Mouse (Mus musculus) liver, embryonic 11.5 days (tissue): Measurements from ENCODE around the gene Cttn. TPM values are rescaled to one million over a fixed set of nuclear protein-coding genes. Genes with fewer than 3 reads are reported as not detected.

ENCODE experiments used
- ATAC-seq: fragments of 200-750 bp; cut with Nextera tagmentation; replicated peaks from 2 replicates; pipeline ENCODE4 v1.8.0; 2017; ENCODE audit warnings: moderate number of reproducible peaks, mild to moderate bottlenecking, moderate TSS enrichment, moderate library complexity; ENCODE audit not compliant: low FRiP score
- DNase-seq: peaks from one replicate; pipeline ENCODE4 v3.0.0-alpha.2; 2017; ENCODE audit warnings: low spot score
- H3K27ac ChIP-seq: fragments of 300-500 bp; sonication (generic); 2 replicates; pipeline ENCODE4 v1.5.1; 2014; ENCODE audit warnings: mild to moderate bottlenecking, low read depth, low read length, control low read depth
- H3K27me3 ChIP-seq: fragments of 300-500 bp; sonication (generic); replicated peaks from 2 replicates; pipeline ENCODE4 v1.6.1; 2014; ENCODE audit warnings: low read length, mixed read lengths; ENCODE audit not compliant: control insufficient read depth, insufficient read depth
- H3K36me3 ChIP-seq: fragments of 300-500 bp; sonication (generic); 2 replicates; pipeline ENCODE4 v1.6.1; 2014; ENCODE audit warnings: mild to moderate bottlenecking, low read length, moderate library complexity, mixed read lengths; ENCODE audit not compliant: control insufficient read depth, insufficient read depth
- H3K4me1 ChIP-seq: fragments of 300-500 bp; sonication (generic); replicated peaks from 2 replicates; pipeline ENCODE4 v1.6.1; 2014; ENCODE audit warnings: low read length, mixed read lengths; ENCODE audit not compliant: control insufficient read depth, insufficient read depth
- H3K4me2 ChIP-seq: fragments of 300-500 bp; sonication (generic); 2 replicates; pipeline ENCODE4 v1.6.1; 2014; ENCODE audit warnings: mild to moderate bottlenecking, control low read depth, moderate library complexity
- H3K4me3 ChIP-seq: fragments of 300-500 bp; sonication (generic); 2 replicates; pipeline ENCODE4 v1.5.1; 2014; ENCODE audit warnings: low read depth, low read length, control low read depth
- H3K9ac ChIP-seq: fragments of 300-500 bp; sonication (generic); 2 replicates; pipeline ENCODE4 v1.6.1; 2014; ENCODE audit warnings: low read depth, low read length, control low read depth
- H3K9me3 ChIP-seq: fragments of 300-500 bp; sonication (generic); 2 replicates; pipeline ENCODE4 v1.6.1; 2016; ENCODE audit warnings: low read length, inconsistent platforms, mixed read lengths; ENCODE audit not compliant: control insufficient read depth
- WGBS: fragments of 180-500 bp; shearing (Covaris S2); extraction: QIAGEN DNeasy Blood & Tissue Kit; methylation state at CpG from one replicate; pipeline ENCODE4 v1.1.7; 2014; 5-methylcytosine and 5-hydroxymethylcytosine counted together
- polyA plus RNA-seq: library from polyadenylated mRNA; unstranded; fragments of >200 nt; fragmentation: Nextera tagmentation; extraction: Ambion mirVana; gene quantifications from 2 replicates; pipeline ENCODE4 v1.2.1, GENCODE M21; 2014

The Cttn gene
- polyA plus RNA-seq, 1 experiment from 2014 or later = 101 TPM

- ATAC-seq (no peak), DNase-seq (no peak)
- Histone ChIP-seq H3K4me2 (peak overlapping the region; percentile 78), H3K9me3 (no peaks in the 10 kb centered on the region), H3K36me3 (peaks cover 15% of the 10 kb centered on the region; the same call in 1 of the 2 replicates), H3K27me3 (no peaks in the 10 kb centered on the region), H3K27ac (0 out of 2 replicates have a peak overlapping the region, but pooled peaks have one; percentile 68), H3K4me1 (peaks cover 15% of the 10 kb centered on the region), H3K4me3 (peak overlapping the region; percentile 81; the same call in 1 of the 2 replicates), H3K9ac (0 out of 2 replicates have a peak overlapping the region, but pooled peaks have one; percentile 14)
- WGBS = 87% methylated on average over 5 of the region's 5 CpGs
These were observed 2.1 kb downstream of the Cttn start for GRCm38 (mm10) chr7:144468741-144469140.

DNA sequence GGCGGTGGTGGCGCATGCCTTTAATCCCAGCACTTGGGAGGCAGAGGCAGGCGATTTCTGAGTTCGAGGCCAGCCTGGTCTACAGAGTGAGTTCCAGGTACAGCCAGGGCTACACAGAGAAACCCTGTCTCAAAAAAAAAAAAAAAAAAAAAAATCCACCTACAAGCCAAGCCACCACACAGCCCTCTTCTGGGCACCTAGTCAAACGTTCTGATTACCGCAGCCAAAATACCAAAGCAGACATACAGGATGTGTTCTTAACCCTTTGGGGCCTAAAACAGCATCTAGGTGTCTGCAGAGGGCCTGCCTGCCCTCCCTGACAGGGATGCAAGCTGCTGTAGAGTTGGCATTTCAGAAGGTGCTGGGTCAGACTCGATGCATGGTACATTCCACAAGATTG lies 8.2 kb downstream of the Cttn start:
- H3K27ac ChIP-seq = no peak overlapping the region
- ATAC-seq = no peak

DNA sequence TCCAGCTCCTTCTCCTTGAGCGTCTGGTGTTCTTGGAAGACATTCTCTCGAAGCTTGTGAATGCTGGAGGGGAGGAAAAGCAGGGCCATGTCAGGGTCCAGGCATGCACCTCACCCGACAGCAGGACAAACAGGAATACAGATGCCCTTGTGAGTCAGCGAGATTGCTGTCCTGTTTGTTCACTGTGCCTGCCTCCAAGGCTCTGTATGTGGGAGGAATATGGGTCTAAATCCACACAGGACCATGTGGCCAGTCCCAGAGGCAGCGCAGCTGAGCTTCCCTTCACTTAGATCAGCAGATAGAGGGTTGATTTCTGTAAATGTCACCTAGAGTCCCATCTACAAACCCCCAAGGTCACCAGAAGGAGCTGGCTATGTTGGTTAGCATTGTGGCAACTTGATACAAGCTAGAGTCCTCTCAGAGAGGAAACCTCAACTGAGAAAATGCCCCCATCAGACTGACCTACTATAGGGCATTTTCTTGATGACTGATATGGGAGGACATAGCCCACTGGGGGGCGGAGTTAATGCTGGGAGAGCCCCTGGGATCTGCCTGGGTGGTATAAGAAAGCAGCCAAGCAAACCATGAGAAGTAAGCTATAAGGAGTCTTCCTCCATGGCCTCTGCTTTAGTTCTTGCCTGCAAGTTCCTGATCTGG lies 9.4 kb downstream of the Cttn start:
- no peaks in the 10 kb centered on the region for H3K9me3 ChIP-seq
- DNase-seq = no peak
- no peaks in the 10 kb centered on the region for H3K27me3 ChIP-seq
- ATAC-seq = no peak
- 89% methylated on average over 6 of the region's 6 CpGs for WGBS
- no peak overlapping the region for H3K27ac ChIP-seq
- no peaks in the 10 kb centered on the region for H3K4me1 ChIP-seq
- peaks cover 74% of the 10 kb centered on the region for H3K36me3 ChIP-seq
- H3K4me2 ChIP-seq = no peak overlapping the region
- no peak overlapping the region for H3K4me3 ChIP-seq
- H3K9ac ChIP-seq = no peak overlapping the region

More for the DNA sequence above, 8.2 kb downstream of the Cttn start:
- 86% methylated on average over 7 of the region's 7 CpGs for WGBS
- Histone ChIP-seq H3K4me3 (no peak overlapping the region), H3K9me3 (no peaks in the 10 kb centered on the region), H3K27me3 (no peaks in the 10 kb centered on the region), H3K9ac (no peak overlapping the region), H3K4me2 (no peak overlapping the region), H3K36me3 (peaks cover 65% of the 10 kb centered on the region), H3K4me1 (no peaks in the 10 kb centered on the region)
- no peak for DNase-seq

DNA sequence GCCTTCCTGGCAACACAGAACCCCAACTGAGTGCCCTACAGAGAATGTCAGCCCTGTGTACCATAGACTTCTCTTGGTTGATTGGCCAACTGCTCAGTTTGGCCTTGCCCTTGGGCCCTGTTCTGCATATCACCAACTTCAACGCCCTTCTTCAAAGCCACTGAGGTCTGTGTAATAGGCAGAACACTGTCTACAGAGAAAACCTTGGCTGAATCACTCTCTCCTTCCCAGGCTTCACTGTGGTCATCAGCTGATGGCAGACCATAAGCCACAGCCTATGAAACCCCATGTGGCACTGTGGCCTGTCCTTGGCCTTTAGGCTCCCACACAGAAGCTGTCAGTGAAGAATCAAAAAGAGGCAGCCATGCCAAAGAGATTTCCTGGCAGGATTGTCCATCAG lies 11.9 kb downstream of the Cttn start:
- no peaks in the 10 kb centered on the region for H3K4me1 ChIP-seq
- no peaks in the 10 kb centered on the region for H3K9me3 ChIP-seq
- H3K27me3 ChIP-seq = no peaks in the 10 kb centered on the region
- H3K36me3 ChIP-seq = peaks cover 78% of the 10 kb centered on the region
- no peak overlapping the region for H3K27ac ChIP-seq
- 92% methylated on average over 1 of the region's 1 CpGs for WGBS
- no peak overlapping the region for H3K9ac ChIP-seq
- no peak overlapping the region for H3K4me2 ChIP-seq
- ATAC-seq = no peak
- no peak for DNase-seq
- H3K4me3 ChIP-seq = no peak overlapping the region

DNA sequence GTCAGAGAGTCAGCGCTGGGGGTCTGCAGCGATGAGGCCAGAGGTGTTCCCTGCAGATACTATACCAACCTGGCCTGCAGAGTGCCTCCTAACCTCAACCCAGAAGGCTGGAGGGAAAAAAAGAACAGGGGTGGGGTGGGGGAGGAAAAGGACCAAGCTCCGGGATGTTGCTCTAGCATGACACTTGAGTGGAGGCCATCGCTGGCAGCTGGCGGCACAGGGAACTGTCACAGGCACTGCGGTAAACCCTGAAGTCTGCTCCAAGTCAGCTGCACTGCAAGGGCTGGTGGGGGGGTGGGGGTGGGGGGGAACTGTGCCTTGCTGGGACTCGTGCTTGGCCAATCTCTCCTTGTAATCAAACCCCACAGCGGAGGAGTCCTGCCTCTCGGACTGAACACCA lies 20.1 kb downstream of the Cttn start:
- H3K36me3 ChIP-seq = peaks cover 50% of the 10 kb centered on the region
- no peaks in the 10 kb centered on the region for H3K4me1 ChIP-seq
- H3K4me2 ChIP-seq = no peak overlapping the region
- H3K27ac ChIP-seq = no peak overlapping the region
- H3K9me3 ChIP-seq = no peaks in the 10 kb centered on the region
- DNase-seq = no peak
- WGBS = 91% methylated on average over 9 of the region's 9 CpGs
- no peaks in the 10 kb centered on the region for H3K27me3 ChIP-seq
- H3K4me3 ChIP-seq = no peak overlapping the region
- no peak overlapping the region for H3K9ac ChIP-seq
- ATAC-seq = no peak

- ATAC-seq (no peak), DNase-seq (no peak)
- Histone ChIP-seq H3K27ac (no peak overlapping the region), H3K27me3 (no peaks in the 10 kb centered on the region), H3K4me2 (no peak overlapping the region), H3K9ac (no peak overlapping the region), H3K36me3 (peaks cover 53% of the 10 kb centered on the region), H3K9me3 (no peaks in the 10 kb centered on the region), H3K4me1 (no peaks in the 10 kb centered on the region), H3K4me3 (no peak overlapping the region)
- WGBS = 91% methylated on average over 13 of the region's 13 CpGs
These were observed 20.9 kb downstream of the Cttn start for GRCm38 (mm10) chr7:144449637-144450570.

GRCm38 (mm10) chr7:144448186-144448585 lies 22.6 kb downstream of the Cttn start:
- Histone ChIP-seq H3K27me3 (no peaks in the 10 kb centered on the region), H3K9ac (no peak overlapping the region), H3K4me3 (no peak overlapping the region), H3K36me3 (peaks cover 43% of the 10 kb centered on the region), H3K4me2 (no peak overlapping the region), H3K9me3 (no peaks in the 10 kb centered on the region), H3K4me1 (no peaks in the 10 kb centered on the region), H3K27ac (no peak overlapping the region)
- WGBS = 83% methylated on average over 1 of the region's 1 CpGs
- ATAC-seq (no peak), DNase-seq (no peak)

- WGBS = 44% methylated on average over 3 of the region's 3 CpGs
- no peak overlapping the region for H3K4me3 ChIP-seq
- no peaks in the 10 kb centered on the region for H3K9me3 ChIP-seq
- no peak for DNase-seq
- peaks cover 36% of the 10 kb centered on the region for H3K36me3 ChIP-seq
- no peak overlapping the region for H3K27ac ChIP-seq
- ATAC-seq = no peak
- no peak overlapping the region for H3K4me2 ChIP-seq
- no peaks in the 10 kb centered on the region for H3K4me1 ChIP-seq
- no peaks in the 10 kb centered on the region for H3K27me3 ChIP-seq
- H3K9ac ChIP-seq = no peak overlapping the region
These were observed 23.7 kb downstream of the Cttn start for GRCm38 (mm10) chr7:144447146-144447545.
